Mouse (Mus musculus): ENCODE measurements around the gene Hsph1.

Gene Hsph1

DNA sequence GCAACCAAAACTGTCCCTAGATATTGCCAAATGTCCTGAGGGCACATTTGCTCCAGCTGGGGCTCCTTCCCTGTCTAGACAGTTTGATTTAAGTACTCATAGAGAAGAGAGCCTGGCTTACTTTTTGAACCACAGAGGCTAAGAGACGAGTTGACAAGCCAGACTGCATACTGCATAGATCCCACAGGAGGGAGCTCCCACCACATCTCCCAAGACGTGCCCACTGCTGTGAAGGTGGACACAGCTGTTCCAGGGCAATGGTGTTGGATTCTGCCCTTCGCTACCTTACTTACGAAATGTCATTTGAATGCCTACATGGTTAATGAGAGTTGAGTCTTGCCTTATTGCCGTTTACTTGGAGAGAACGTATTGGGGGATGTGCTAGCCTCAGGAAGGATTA lies 6.2 kb upstream of the Hsph1 start:
- peak; percentile 57 for DNase-seq (ENCODE audit: low spot score)

DNA sequence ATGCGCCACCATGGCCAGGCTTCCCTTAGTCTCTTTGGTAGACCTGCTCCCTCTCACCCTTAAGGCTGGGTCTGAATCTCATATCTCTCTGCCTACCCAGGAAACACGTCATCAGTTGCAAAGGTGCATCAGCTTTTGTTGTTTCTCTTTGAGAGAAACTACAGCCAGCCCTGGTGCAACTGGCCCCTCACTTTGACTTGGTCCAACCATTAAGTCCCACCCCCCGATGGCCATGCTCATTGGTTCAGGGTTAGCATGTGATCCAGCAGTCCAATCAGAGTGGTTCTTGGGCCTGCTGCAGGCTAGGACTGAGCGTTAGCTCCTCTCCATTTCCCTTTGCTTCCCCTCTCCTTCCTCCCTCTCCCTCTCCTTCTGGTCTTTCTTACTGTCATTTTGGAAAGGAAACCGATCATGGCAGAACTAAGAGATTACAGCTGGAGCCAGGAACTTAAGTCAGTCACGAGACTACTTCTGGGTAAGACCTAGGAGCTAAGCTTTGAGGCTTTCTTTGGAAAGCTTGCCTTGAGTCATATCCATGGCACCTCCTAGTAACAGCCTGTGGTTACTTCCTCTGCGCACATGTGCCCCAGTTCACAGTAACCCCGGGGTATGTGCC lies 5.2 kb upstream of the Hsph1 start:
- DNase-seq (ENCODE audit: low spot score): no peak

DNA sequence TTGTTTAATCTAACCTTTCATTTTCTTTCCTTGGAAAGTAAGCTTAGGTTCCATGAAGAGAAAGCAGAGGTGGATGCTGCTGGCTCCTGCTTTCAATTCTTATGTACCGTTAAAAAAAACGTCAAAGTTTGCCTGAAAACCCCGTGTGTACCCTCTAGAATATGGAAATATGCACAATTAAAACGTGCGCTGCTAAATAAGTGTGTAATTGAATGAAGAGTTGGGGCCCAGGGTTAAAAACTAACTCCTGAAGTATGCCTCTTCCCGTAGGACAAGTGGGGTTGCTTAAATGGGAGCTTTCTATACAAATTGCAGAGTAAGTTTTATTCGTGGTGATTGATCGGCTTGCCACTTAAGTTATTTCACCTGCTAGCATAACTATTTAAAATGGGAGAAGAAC lies 1.1 kb upstream of the Hsph1 start:
- no peak for DNase-seq (ENCODE audit: low spot score)

DNA sequence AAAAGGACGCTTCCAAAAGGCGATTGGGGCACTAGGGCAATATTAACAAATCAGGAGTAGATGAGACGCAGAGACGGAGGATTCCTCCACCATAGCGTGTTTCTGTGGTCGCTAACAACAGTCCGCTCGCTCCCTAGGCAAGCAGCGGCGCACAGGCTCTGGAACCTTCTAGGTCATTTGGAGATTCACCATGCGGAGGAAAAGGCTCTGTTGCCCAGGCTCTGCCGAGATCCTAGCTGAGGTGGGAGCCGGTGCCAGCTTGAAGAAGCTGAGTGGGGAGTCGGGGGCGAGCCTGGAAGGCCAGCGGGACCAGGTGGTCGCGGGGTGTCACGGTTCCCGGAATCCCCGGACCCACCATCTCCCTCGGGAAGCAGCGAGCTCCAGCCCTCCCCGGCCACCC lies 620 bp downstream of the Hsph1 start:
- peak; percentile 65 for DNase-seq (ENCODE audit: low spot score)

DNA sequence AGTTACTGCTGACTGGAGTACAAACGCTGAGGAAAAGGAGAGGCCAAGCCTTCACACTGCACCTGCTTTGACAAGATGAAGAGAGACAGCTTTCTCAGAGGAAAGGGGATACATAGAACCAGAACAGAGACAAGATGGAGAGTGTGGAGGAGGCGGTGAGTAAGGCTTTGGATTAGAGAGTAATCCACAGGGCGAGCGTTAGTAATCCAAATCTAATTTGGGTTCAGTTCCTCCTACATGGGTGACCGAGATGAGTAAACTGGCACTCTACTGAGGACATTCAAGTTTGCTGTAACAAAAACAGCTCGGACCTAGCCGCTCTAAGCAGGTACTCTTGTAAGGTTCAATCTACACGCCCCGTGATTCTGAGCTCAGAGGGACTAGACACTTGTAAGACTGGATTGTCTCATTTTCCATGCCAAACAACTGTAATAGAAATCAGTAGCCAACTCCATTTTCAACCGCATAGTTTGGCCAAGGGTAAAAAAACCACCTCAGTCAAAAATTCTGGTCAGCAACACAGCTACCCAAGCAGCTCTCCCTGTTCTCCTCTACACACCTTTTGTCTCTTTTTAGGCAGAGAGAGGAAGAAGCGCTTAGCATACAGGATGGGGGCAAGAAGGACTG lies 1.7 kb downstream of the Hsph1 start:
- DNase-seq (ENCODE audit: low spot score): no peak

DNA sequence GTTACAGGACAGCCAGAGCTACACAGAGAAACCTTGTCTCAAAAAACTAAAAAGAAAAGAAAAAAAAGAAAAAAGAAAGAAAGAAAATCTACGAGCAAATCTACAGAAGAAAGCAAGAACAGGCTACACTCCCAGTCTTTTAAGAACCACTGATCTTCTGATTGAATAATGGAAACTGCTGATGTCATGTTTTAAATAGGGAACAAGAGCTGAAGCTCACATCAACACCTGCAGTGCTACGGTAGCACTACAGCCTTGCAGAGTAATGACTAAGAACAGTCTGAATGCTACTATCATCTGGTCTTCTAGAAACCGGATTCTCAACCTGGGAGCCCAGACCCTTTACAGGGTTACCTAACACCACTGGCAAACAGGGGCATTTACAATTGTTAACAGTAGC lies 10.6 kb downstream of the Hsph1 start:
- no peak for DNase-seq (ENCODE audit: low spot score)

DNA sequence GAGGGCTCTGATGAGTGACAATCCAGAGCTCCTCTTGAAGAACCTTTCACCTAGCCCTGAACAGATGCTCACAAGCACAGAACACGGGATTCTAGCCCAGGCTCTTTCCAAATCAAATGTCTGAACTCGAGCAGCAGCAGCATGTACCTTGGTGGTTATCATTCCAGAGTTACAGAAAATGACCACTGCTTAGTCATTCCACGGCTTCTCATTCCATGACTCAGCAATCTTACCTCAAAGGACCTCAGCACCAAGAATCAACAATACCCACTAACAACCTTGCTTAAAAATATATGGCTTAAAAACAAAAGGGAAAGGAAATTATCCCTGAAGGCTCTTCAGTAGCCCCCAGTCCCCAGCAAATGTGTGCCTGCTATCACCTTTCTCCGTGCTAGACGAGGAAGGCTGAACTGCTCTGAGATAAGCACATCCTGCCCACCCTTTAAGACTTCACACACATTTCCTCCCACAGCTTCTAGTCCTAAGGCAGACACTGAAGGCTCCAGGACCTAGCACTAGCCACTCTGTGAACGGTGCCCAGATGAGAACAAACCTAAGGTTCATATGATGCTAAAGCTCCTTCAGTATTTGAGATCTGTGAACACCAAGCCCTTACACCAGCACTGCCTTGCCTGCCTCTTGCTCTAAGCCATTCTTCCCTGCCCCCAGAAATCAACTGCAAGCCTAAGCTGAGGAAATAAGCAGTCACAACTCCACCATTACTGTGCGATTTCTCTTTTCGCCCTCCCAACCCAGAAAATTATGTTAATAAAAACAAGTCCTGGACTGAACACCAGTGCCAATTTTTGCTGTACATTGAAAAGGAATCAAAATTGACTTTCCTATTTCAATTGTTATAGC lies 12.1 kb downstream of the Hsph1 start:
- no peak for DNase-seq (ENCODE audit: low spot score)

DNA sequence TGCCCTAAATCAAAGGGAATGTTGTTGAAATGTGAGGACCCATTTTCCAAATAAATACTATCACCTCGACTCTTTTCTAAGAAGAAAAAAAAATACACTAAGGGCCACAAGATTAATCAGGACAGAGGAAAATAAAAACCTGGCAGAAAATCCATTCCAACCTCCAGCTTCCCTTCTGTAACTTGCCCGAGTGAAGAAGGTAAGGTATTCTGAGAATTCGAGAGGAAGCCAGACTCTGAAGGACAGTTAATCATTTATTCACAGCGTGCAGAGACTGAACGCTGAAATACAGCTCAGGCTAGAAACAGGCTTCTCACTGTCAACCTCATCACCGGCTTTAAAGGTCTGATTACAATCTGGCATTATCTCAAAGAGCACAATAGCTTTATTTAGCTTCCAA lies 13.5 kb downstream of the Hsph1 start:
- DNase-seq (ENCODE audit: low spot score): no peak

DNA sequence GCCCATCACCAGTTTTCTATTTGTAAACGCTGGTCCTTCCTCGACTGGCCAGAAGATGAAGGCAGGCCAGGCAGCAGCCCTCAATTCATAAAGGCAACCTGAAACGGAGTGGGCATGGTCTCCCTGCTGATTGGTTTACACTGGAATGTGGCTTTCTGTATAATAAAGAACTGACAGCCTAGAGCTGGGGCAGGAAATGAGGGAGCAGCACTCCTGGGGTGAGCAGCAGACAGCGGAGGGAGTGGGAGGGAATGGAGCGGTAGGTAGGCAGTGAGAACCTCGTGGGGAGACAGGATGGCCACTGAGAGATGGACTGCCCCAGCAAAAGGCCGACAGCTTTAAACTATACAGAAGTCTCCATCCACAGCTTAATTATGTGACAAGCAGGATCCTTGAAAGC lies 14.0 kb downstream of the Hsph1 start:
- DNase-seq (ENCODE audit: low spot score): no peak

DNA sequence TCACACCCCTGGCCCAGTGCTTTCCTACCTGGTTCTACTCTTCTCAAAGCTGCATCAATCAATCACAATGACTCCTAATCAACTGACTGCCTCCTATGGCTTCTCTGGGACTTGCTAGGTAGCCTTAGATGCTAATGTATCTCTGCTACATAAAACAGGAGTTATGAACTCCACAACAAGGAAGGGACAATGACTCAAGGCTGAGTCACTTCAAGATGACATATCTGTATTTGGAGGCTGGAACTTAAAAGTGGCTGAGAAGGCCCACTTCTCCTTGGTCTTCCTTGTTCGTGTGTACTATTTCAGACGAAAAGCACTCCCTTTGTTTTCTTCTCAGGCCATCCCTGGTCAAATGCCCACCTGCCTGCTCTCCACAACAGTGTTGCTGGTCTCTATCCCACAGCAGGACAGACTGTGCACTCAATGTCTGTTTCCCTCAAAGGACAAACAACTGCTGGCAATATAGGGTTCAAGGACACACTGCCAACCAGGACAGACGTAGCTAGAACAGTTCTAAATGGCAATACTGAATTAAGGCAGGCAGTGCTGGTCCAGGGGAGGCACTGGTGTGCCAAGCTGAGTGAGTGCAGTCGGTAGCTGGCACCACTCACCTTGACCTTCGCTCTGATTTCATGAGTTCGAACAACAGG lies 18.3 kb downstream of the Hsph1 start:
- DNase-seq (ENCODE audit: low spot score): no peak

DNA sequence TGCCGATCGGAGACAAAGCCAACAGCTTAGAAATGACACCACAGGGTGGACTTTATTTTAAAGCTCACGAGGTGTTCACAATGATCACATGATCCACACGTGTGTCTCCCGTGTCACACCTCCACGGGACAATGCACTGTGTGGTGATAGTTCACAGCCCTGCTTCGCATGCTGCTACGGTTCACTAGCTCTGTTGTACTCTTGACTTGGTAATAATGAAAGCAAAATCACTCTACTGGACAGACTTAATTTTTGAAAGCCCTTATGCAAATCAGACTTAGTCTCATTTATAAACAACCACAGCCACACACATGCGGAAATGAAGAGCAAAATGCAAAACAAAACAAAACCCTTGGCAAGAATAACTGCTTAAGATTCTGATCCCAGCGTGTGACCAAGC lies 19.4 kb downstream of the Hsph1 start:
- no peak for DNase-seq (ENCODE audit: low spot score)

DNA sequence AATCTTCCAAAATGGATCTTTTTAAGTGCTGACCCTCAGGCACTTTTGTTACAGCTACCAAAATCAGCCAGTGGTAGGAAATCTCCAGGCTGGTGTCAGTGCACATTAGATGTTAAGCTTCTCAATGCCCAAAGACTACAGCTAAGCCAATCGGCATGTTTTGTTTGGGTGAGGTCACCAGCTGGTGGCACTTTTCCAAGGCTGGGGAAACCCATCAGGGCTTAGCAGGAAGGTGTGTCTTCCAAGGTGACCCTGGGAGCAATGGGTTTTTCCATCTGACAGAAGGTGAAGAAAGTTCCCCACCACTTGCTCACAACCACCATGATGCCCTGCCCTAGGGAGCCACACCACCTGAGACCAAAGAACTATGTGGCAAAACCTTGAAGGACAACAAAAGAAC lies 20.0 kb downstream of the Hsph1 start:
- no peak for DNase-seq (ENCODE audit: low spot score)

DNA sequence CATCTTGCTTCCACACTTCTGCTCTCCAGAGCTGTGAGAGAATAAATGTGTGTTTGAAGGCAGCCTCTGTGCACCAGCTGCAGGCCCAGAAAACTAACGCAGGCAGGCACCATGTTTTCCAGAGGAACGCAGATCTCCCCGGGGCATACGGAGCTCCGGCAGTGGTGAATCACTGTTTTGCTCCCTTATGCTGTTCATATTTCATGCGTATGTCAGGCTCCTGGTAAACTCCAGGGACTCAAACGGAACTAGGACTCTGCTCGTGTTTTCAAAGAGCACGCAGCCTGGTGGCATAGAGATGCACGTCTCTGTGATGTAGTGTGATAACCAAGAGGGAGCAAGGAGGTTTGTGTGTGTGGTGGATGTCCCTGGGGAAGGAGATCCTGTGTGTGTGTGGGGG lies 23.4 kb downstream of the Hsph1 start:
- DNase-seq (ENCODE audit: low spot score): peak; percentile 19

DNA sequence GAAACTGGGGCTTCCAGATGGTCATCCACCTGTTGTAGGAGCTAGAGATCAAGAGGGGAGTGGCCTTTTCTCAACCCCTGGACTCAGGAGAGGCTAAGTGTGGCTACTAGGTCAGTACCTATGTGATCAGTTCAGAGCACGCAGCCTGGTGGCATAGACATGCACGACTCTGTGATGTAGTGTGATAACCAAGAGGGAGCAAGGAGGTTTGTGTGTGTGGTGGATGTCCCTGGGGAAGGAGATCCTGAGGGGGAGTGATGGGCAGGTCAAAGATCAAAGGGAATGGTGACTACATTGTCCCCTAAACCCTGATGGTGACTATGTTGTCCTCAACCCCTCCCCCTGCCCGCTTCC lies 24.0 kb downstream of the Hsph1 start:
- no peak for DNase-seq (ENCODE audit: low spot score)

DNA sequence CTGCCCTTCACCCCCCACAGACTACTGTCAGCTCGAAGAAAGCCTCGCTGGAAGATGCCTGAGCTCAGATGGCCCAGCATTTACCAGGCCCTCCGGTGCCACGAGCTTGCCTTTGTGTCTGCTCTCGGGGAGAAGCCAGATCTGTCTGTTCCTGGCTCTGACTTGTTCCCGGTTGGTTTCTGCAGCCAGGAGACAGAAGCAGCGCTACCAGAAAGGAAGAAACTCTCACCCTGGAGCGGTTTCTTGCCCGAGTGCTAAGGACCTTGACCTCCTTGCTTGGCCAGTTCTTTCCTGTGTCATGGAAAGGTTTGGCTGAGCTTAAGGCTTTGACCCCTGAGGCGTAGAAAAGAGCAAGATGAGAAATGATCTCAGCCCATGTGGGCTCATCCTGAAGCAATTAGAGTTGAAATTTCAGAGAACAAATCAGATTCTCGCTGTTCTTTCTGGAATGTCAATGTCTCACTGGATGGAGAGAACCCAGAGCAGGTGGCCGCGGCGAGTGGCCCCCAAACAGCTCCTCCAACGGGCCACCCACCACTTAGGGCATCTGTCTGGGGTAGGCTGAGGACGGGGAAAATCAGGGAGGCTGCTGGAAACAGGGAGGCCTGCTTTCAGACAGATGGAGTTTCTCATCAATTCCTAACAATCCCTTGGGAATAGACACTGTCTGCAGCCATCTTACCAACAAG lies 24.6 kb downstream of the Hsph1 start:
- DNase-seq (ENCODE audit: low spot score): no peak

DNA sequence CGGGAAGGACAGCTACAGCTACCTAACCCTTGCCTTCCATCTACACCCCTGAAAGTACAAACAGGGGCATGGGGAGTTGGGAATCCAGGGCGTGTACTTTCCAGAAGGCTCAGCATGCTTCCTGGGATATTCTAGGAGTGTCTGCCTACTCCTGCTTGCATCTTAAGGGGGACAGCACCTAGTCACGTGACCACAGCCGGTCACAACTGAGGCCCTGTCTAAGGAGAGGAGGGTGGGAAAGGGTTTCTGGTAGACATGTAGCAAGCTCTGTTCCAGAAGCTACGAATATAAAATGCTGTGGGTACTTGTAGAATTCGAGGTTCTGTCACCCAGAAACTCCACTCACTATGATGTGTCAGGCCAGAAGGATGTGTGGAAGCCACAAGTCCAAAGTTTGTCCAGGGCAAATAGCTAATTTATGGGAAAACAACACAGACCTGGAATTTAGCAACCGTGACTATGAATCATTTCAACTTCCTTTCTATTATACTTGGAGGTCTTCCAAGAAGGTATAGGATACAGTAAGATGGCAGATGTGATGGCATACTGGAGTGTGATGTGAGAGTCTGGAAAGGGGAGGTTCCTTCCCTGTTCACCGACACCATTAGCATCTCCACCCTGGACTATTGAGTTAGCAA lies 29.0 kb downstream of the Hsph1 start:
- no peak for DNase-seq (ENCODE audit: low spot score)

DNA sequence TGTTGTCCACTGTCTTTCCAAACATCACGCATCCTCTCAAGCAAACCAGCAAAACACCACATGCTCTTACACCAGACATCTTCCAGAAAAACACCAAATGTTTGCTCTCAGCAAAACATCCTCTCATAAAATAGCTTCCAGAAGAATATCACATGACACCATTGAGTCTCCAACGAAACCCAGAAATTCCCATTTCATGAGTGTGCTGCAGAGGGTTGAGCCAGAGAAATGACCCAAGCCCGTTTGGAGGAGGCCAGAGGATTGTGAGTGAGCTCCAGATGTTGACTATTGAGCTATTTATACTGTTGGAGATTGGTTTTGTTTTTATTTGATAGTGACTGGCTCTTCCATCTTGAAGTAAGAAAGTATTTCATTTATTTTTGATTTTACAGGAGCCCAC lies 32.9 kb downstream of the Hsph1 start:
- DNase-seq (ENCODE audit: low spot score): no peak

DNA sequence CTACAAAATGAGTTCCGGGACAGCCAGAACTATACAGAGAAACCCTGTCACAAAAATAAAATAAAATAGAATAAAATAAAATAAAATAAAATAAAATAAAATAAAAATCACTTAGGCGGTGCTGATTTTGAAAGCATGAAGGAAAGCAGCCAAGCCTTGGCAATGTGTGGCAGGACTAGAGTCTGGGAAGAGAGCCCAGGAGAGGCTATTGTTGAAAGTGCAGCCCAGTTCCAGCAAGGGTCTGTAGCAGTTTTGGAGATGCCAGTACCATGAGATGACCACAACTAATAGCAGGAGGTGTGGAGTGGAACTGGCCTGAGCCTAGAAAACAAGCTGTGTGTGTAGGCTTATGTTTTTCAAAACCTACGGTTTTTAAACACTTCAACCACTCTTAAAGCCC lies 34.2 kb downstream of the Hsph1 start:
- DNase-seq (ENCODE audit: low spot score): peak; percentile 94

DNA sequence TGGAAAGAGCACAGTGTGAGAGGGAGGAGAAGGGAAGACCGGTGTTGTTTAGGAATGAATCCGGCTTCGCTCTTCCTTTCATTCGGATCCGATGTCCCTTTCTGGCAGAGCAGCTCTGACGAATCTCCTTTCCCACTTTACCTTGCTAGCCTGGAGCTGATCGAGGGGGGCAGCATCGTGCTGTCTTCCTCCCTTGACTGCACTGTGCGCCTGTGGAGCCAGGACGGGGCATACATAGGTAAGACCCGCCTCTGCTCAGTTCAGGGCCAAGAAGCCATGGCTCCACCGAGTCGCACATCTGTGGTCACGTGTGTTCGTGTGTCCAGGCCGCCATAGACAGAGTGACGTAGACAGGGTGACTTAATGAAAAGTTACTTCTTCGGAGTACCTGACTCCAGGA lies 38.8 kb downstream of the Hsph1 start:
- no peak for DNase-seq (ENCODE audit: low spot score)

DNA sequence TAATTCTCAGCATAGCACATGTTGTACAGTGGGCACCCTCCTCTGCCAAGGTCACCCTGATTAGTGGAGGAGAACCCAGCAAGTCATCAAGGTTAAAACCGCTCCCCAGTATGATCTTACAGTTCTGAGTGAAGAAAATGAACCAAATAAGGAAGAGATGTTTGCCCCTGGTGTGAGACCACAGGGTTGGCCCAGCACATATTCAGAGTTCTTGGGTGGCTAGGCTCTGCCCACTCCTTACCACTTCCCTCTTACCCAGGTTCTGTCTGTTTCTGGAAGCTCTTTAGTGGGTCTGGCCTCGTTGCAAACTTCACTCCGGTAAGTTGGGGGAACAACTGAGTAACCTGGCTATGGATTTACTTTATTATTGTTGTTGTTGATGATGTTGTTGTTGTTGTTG lies 42.0 kb downstream of the Hsph1 start:
- no peak for DNase-seq (ENCODE audit: low spot score)

DNA sequence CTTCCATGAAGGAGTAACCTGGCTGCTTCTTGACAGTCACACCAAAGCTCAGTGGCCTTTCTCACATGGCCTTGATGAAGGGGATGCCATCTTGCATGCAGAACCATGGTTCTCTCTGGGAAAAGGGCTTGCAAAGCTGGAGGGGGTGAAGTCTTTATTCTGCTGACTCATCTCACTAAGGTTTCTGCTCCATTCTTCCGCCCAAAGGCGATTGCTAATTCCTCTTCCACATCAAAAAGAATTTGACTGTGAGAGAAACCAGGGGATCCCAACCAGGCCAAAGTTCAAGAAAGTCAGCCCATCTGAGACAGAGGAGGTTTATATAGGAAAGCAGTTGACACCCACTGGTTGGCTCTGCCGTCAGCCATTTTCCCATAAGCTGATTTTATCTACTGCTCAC lies 46.2 kb downstream of the Hsph1 start:
- DNase-seq (ENCODE audit: low spot score): no peak

All from adipocyte (in vitro differentiated cells).